Comparison of ENCODE assay signal across 9 mouse cellular contexts in genomic region chr17:29439992-29440391, GRCm38 (mm10). TPM values are rescaled to one million over a fixed set of nuclear protein-coding genes. Genes with fewer than 3 reads are reported as not detected.
DNase-seq lines count a peak whose midpoint lies in the region; ATAC-seq and TF ChIP-seq lines count a peak whose summit lies in the region.
"Had no signal": no experiment of that assay in that cellular context is flagged by ENCODE, and none has a peak within 500 bp of the region (broad histone marks: within the 10 kb centered on the region; RNA-seq: fewer than 3 reads in every experiment).

No protein-coding gene starts in this region.

- no peak for TF ChIP-seq CTCF in C2C12 (IDR thresholded peaks at IDR 0.05; ENCODE audit: control insufficient read depth, insufficient read depth, insufficient read length)
- no peak for TF ChIP-seq CTCF in bone marrow, adult 2 months (IDR thresholded peaks at IDR 0.05; ENCODE audit: control insufficient read depth, insufficient read depth, low read length)

- no peak for DNase-seq in heart, postnatal 10 days
- DNase-seq in liver, embryonic 11.5 days (ENCODE audit: low spot score) = no peak
- DNase-seq in kidney, adult 9 months = no peak
- DNase-seq in kidney, postnatal 10 days = no peak

- H3ac ChIP-seq in C2C12 (ENCODE audit: control insufficient read depth, insufficient read length, low read depth) = no peak overlapping the region

- H3K4me1 ChIP-seq in heart, embryonic 12.5 days (replicated peaks) = peaks cover 68% of the 10 kb centered on the region
- peaks cover 1% of the 10 kb centered on the region; the same call in 1 of the 2 replicates for H3K4me1 ChIP-seq in bone marrow, adult 2 months (ENCODE audit: control insufficient read depth, insufficient read depth, low read length)
- H3K4me1 ChIP-seq in liver, embryonic 11.5 days (replicated peaks; ENCODE audit: control insufficient read depth, insufficient read depth, low read length) = peaks cover 70% of the 10 kb centered on the region
- H3K4me1 ChIP-seq in kidney, embryonic 16.5 days (ENCODE audit: insufficient read depth, low read length) = peaks cover 31% of the 10 kb centered on the region

- H3K79me2 ChIP-seq in C2C12 (ENCODE audit: control insufficient read depth, insufficient read depth) = no peaks in the 10 kb centered on the region

- H3K27ac ChIP-seq in heart, embryonic 12.5 days (ENCODE audit: poor library complexity, severe bottlenecking) = peak overlapping the region; percentile 96
- H3K27ac ChIP-seq in bone marrow, adult 2 months (ENCODE audit: control insufficient read depth, insufficient read depth, low read depth, low read length, poor library complexity) = peak overlapping the region; percentile 40; the same call in 1 of the 2 replicates
- peak overlapping the region; percentile 78 for H3K27ac ChIP-seq in liver, embryonic 11.5 days (ENCODE audit: low read depth, low read length)
- H3K27ac ChIP-seq in kidney, embryonic 16.5 days (ENCODE audit: low read length) = no peak overlapping the region

- H3K27me3 ChIP-seq in heart, embryonic 12.5 days (replicated peaks) = no peaks in the 10 kb centered on the region
- no peaks in the 10 kb centered on the region for H3K27me3 ChIP-seq in C2C12 (ENCODE audit: control insufficient read depth, insufficient read depth, insufficient read length)
- no peaks in the 10 kb centered on the region for H3K27me3 ChIP-seq in liver, embryonic 11.5 days (replicated peaks; ENCODE audit: control insufficient read depth, insufficient read depth, low read length)
- no peaks in the 10 kb centered on the region for H3K27me3 ChIP-seq in kidney, embryonic 16.5 days (ENCODE audit: insufficient read depth, low read length)

- ATAC-seq in heart, embryonic 12.5 days (ENCODE audit: insufficient number of reproducible peaks, low FRiP score) = peak; percentile 54
- no peak for ATAC-seq in liver, embryonic 11.5 days (replicated peaks; ENCODE audit: low FRiP score)
- no peak for ATAC-seq in kidney, embryonic 16.5 days (ENCODE audit: low FRiP score, low TSS enrichment)
- ATAC-seq: inflammation-experienced regulatory T-cells, adult 6 months had no signal

- H3K36me3 ChIP-seq in heart, embryonic 12.5 days = no peaks in the 10 kb centered on the region
- H3K36me3 ChIP-seq in C2C12 (ENCODE audit: control insufficient read depth, insufficient read depth) = no peaks in the 10 kb centered on the region
- no peaks in the 10 kb centered on the region for H3K36me3 ChIP-seq in liver, embryonic 11.5 days (ENCODE audit: control insufficient read depth, insufficient read depth, low read length)
- H3K36me3 ChIP-seq in kidney, embryonic 16.5 days (ENCODE audit: insufficient read depth, low read length) = no peaks in the 10 kb centered on the region

- H3K79me3 ChIP-seq in C2C12 (ENCODE audit: low read depth) = no peaks in the 10 kb centered on the region

- no peak overlapping the region for H3K4me2 ChIP-seq in heart, embryonic 12.5 days
- H3K4me2 ChIP-seq in liver, embryonic 11.5 days = no peak overlapping the region
- H3K4me2 ChIP-seq in kidney, embryonic 16.5 days (replicated peaks; ENCODE audit: low read depth, low read length) = no peak overlapping the region

- 44% methylated on average over 4 of the region's 4 CpGs for WGBS in heart, embryonic 12.5 days
- 77% methylated on average over 4 of the region's 4 CpGs for WGBS in bone marrow, adult 2 months
- WGBS in liver, embryonic 11.5 days = 63% methylated on average over 4 of the region's 4 CpGs
- WGBS in kidney, embryonic 16.5 days = 61% methylated on average over 4 of the region's 4 CpGs

- peak overlapping the region; percentile 42; the same call in 1 of the 2 replicates for H3K9ac ChIP-seq in heart, embryonic 12.5 days
- peak overlapping the region; percentile 13; the same call in 1 of the 2 replicates for H3K9ac ChIP-seq in liver, embryonic 11.5 days (ENCODE audit: low read depth, low read length)
- no peak overlapping the region for H3K9ac ChIP-seq in kidney, embryonic 16.5 days (replicated peaks; ENCODE audit: low read length)

- H3K9me3 ChIP-seq in heart, embryonic 12.5 days (replicated peaks) = no peaks in the 10 kb centered on the region
- H3K9me3 ChIP-seq in liver, embryonic 11.5 days (ENCODE audit: control insufficient read depth, low read length) = no peaks in the 10 kb centered on the region
- no peaks in the 10 kb centered on the region for H3K9me3 ChIP-seq in kidney, embryonic 16.5 days (ENCODE audit: low read length)

- TF ChIP-seq POLR2A in bone marrow, adult 2 months (IDR thresholded peaks at IDR 0.05; ENCODE audit: borderline replicate concordance, control insufficient read depth, low read depth, low read length) = no peak

- no peak overlapping the region for H3K4me3 ChIP-seq in heart, embryonic 12.5 days
- no peak overlapping the region for H3K4me3 ChIP-seq in C2C12 (ENCODE audit: insufficient read depth, poor library complexity, severe bottlenecking)
- no peak overlapping the region for H3K4me3 ChIP-seq in bone marrow, adult 2 months (replicated peaks; ENCODE audit: control insufficient read depth, low read depth, low read length)
- H3K4me3 ChIP-seq in liver, embryonic 11.5 days (ENCODE audit: low read depth, low read length) = no peak overlapping the region
- H3K4me3 ChIP-seq in kidney, embryonic 16.5 days (ENCODE audit: low read length) = no peak overlapping the region

- intact Hi-C loops in heart, postnatal 10 days (cut with DNase I) = loop anchor here (2.0 kb wide), 1 partner anchor 15 kb away; no protein-coding TSS in a partner anchor

TF ChIP-seq in C2C12, 6 proteins besides CTCF, POLR2A, EP300 and RAD21:
- TF ChIP-seq MAX (IDR thresholded peaks at IDR 0.05) (peak; percentile 97), CEBPB (IDR thresholded peaks at IDR 0.05; ENCODE audit: low read depth) (no peak), USF1 (IDR thresholded peaks at IDR 0.05; ENCODE audit: low read depth) (peak; percentile 48), MYOG (IDR thresholded peaks at IDR 0.05; ENCODE audit: control insufficient read depth, extremely low read depth, insufficient read length) (no peak), MYOD1 (IDR thresholded peaks at IDR 0.05; ENCODE audit: control insufficient read depth, insufficient read length, low read depth) (peak; percentile 32), FOSL1 (IDR thresholded peaks at IDR 0.05; ENCODE audit: insufficient read depth, low read length, poor library complexity, severe bottlenecking) (no peak)

RNA-seq across cellular contexts. Expression of gene Pim1, which starts 50.6 kb away (rescaled TPM):
- polyA plus RNA-seq in heart, embryonic 12.5 days (2016; fragmentation: Nextera tagmentation; extraction: Ambion mirVana) = 25.1 and 27.0 TPM in 2 replicates
- 10 to 100 TPM; 40.6 to 51.5 TPM for total RNA-seq in heart, postnatal 10 days (2021)
- polyA plus RNA-seq in C2C12 (2012; fragmentation: generic; extraction: Trizol) = 4.8 TPM
- 172 and 208 TPM in 2 replicates for polyA plus RNA-seq in bone marrow, adult 2 months (2011; ENCODE audit: insufficient read depth, insufficient read length, low replicate concordance, missing spikeins)
- 41.6 and 47.0 TPM in 2 replicates for polyA plus RNA-seq in liver, embryonic 11.5 days (2014; fragmentation: Nextera tagmentation; extraction: Ambion mirVana)
- 12.5 and 14.5 TPM in 2 replicates for polyA plus RNA-seq in kidney, embryonic 16.5 days (2015; fragmentation: Nextera tagmentation; extraction: Ambion mirVana)
